Mouse (Mus musculus): ENCODE data around the gene Setd1b. TPM values are rescaled to one million over a fixed set of nuclear protein-coding genes. Genes with fewer than 3 reads are reported as not detected.

The Setd1b gene
- total and polyA plus RNA-seq, 3 experiments = 3.0 to 23.5 TPM; not detected in 1

GRCm38 (mm10) chr5:123190912-123191311 lies 48.9 kb downstream of the Setd1b start:
- H3K27me3 ChIP-seq (ENCODE audit: control insufficient read depth in 1 of 2, insufficient read depth in 2 of 2, low read length in 2 of 2) = no peaks in the 10 kb centered on the region
- H3K9me3 ChIP-seq (replicated peaks; ENCODE audit: insufficient read depth, low read length) = no peaks in the 10 kb centered on the region
- peaks cover 0 to 21% of the 10 kb centered on the region in 2 experiments; a peak in 2 of 4 replicates for H3K36me3 ChIP-seq (ENCODE audit: control insufficient read depth in 1 of 2, insufficient read depth in 2 of 2, low read length in 2 of 2)
- peaks cover 27 to 36% of the 10 kb centered on the region in 2 experiments for H3K4me1 ChIP-seq (ENCODE audit: control insufficient read depth in 1 of 2, insufficient read depth in 2 of 2, low read length in 2 of 2)
- H3K27ac ChIP-seq (ENCODE audit: control insufficient read depth, low read depth, low read length) = no peak overlapping the region
- no peak overlapping the region for H3K9ac ChIP-seq (ENCODE audit: control insufficient read depth, low read depth, low read length, poor library complexity, severe bottlenecking)
- H3K79me2 ChIP-seq (ENCODE audit: control insufficient read depth, insufficient read depth, low read length, poor library complexity) = no peaks in the 10 kb centered on the region
- no peak for DNase-seq (ENCODE audit: low read depth, low spot score)
- TF ChIP-seq ELF1 (IDR thresholded peaks at IDR 0.05; ENCODE audit: low read depth, low read length) = no peak
- TF ChIP-seq MAX (IDR thresholded peaks at IDR 0.05; ENCODE audit: low read length) = no peak
- TF ChIP-seq SIN3A (IDR thresholded peaks at IDR 0.05; ENCODE audit: low read length) = no peak
- no peak for TF ChIP-seq TBP (IDR thresholded peaks at IDR 0.05; ENCODE audit: low read depth, low read length)
- no peak for TF ChIP-seq NRF1 (IDR thresholded peaks at IDR 0.05; ENCODE audit: insufficient read depth, low read depth, low read length, poor library complexity, severe bottlenecking)
- no peak for TF ChIP-seq TAL1 (IDR thresholded peaks at IDR 0.05; ENCODE audit: low read length)
- no peak overlapping the region for H3K4me3 ChIP-seq (ENCODE audit: control insufficient read depth in 1 of 2, insufficient read depth in 1 of 2, low read depth in 2 of 2, low read length in 2 of 2)

GRCm38 (mm10) chr5:123191427-123191826 lies 49.4 kb downstream of the Setd1b start:
- Histone ChIP-seq H3K4me3 (ENCODE audit: control insufficient read depth in 1 of 2, insufficient read depth in 1 of 2, low read depth in 2 of 2, low read length in 2 of 2) (no peak overlapping the region), H3K9me3 (replicated peaks; ENCODE audit: insufficient read depth, low read length) (no peaks in the 10 kb centered on the region), H3K79me2 (ENCODE audit: control insufficient read depth, insufficient read depth, low read length, poor library complexity) (no peaks in the 10 kb centered on the region), H3K27ac (ENCODE audit: control insufficient read depth, low read depth, low read length) (no peak overlapping the region), H3K36me3 (ENCODE audit: control insufficient read depth in 1 of 2, insufficient read depth in 2 of 2, low read length in 2 of 2) (peaks cover 0 to 21% of the 10 kb centered on the region in 2 experiments; a peak in 2 of 4 replicates), H3K4me1 (ENCODE audit: control insufficient read depth in 1 of 2, insufficient read depth in 2 of 2, low read length in 2 of 2) (peaks cover 27 to 36% of the 10 kb centered on the region in 2 experiments), H3K9ac (ENCODE audit: control insufficient read depth, low read depth, low read length, poor library complexity, severe bottlenecking) (no peak overlapping the region), H3K27me3 (ENCODE audit: control insufficient read depth in 1 of 2, insufficient read depth in 2 of 2, low read length in 2 of 2) (no peaks in the 10 kb centered on the region)
- DNase-seq (ENCODE audit: low read depth, low spot score) = peak; percentile 53
- TF ChIP-seq MAX (IDR thresholded peaks at IDR 0.05; ENCODE audit: low read length) (0 out of 2 replicates have a peak, but pooled peaks have one; percentile 17), TAL1 (IDR thresholded peaks at IDR 0.05; ENCODE audit: low read length) (peak; percentile 56), EP300 (IDR thresholded peaks at IDR 0.05; ENCODE audit: low read depth in 1 of 2, low read length in 2 of 2) (peak; percentile 70 to 79), SIN3A (IDR thresholded peaks at IDR 0.05; ENCODE audit: low read length) (peak; percentile 70), ETS1 (IDR thresholded peaks at IDR 0.05; ENCODE audit: low read depth, low read length) (peak; percentile 84), TCF12 (IDR thresholded peaks at IDR 0.05; ENCODE audit: low read depth, low read length) (peak; percentile 77), ZNF384 (IDR thresholded peaks at IDR 0.05; ENCODE audit: low read depth, low read length) (no peak), GABPA (IDR thresholded peaks at IDR 0.05; ENCODE audit: low read depth, low read length) (no peak), GATA1 (IDR thresholded peaks at IDR 0.05; ENCODE audit: low read depth, low read length) (peak; percentile 64)

GRCm38 (mm10) chr5:123192606-123193150 lies 50.7 kb downstream of the Setd1b start:
- H3K4me3 ChIP-seq (ENCODE audit: control insufficient read depth in 1 of 2, insufficient read depth in 1 of 2, low read depth in 2 of 2, low read length in 2 of 2) = no peak overlapping the region
- no peaks in the 10 kb centered on the region for H3K9me3 ChIP-seq (replicated peaks; ENCODE audit: insufficient read depth, low read length)
- H3K79me2 ChIP-seq (ENCODE audit: control insufficient read depth, insufficient read depth, low read length, poor library complexity) = no peaks in the 10 kb centered on the region
- TF ChIP-seq GATA1 (IDR thresholded peaks at IDR 0.05; ENCODE audit: low read depth, low read length) (no peak), USF2 (IDR thresholded peaks at IDR 0.05; ENCODE audit: borderline replicate concordance in 1 of 2, insufficient read depth in 1 of 2, low read depth in 1 of 2, low read length in 2 of 2) (no peak), SMC3 (IDR thresholded peaks at IDR 0.05; ENCODE audit: low read depth, low read length) (no peak), MAX (IDR thresholded peaks at IDR 0.05; ENCODE audit: low read length) (no peak), GABPA (IDR thresholded peaks at IDR 0.05; ENCODE audit: low read depth, low read length) (no peak), RAD21 (IDR thresholded peaks at IDR 0.05; ENCODE audit: low read depth, low read length) (no peak), ETS1 (IDR thresholded peaks at IDR 0.05; ENCODE audit: low read depth, low read length) (no peak), NELFE (IDR thresholded peaks at IDR 0.05; ENCODE audit: low read depth, low read length) (no peak), CHD2 (IDR thresholded peaks at IDR 0.05; ENCODE audit: low read length) (no peak), USF1 (IDR thresholded peaks at IDR 0.05; ENCODE audit: low read depth, low read length) (no peak), UBTF (IDR thresholded peaks at IDR 0.05; ENCODE audit: borderline replicate concordance, insufficient read depth, low read depth, low read length) (no peak)
- DNase-seq (ENCODE audit: low read depth, low spot score) = no peak
- no peaks in the 10 kb centered on the region for H3K27me3 ChIP-seq (ENCODE audit: control insufficient read depth in 1 of 2, insufficient read depth in 2 of 2, low read length in 2 of 2)
- H3K9ac ChIP-seq (ENCODE audit: control insufficient read depth, low read depth, low read length, poor library complexity, severe bottlenecking) = no peak overlapping the region
- peaks cover 0 to 21% of the 10 kb centered on the region in 2 experiments; a peak in 2 of 4 replicates for H3K36me3 ChIP-seq (ENCODE audit: control insufficient read depth in 1 of 2, insufficient read depth in 2 of 2, low read length in 2 of 2)
- peaks cover 27 to 36% of the 10 kb centered on the region in 2 experiments for H3K4me1 ChIP-seq (ENCODE audit: control insufficient read depth in 1 of 2, insufficient read depth in 2 of 2, low read length in 2 of 2)
- H3K27ac ChIP-seq (ENCODE audit: control insufficient read depth, low read depth, low read length) = no peak overlapping the region; the same call in 1 of the 2 replicates

Measured in MEL (cell line).